In genomic region chr17:43249645-43250044, GRCm38 (mm10) we compare ENCODE assay signal across 12 mouse cellular contexts. TPM values are rescaled to one million over a fixed set of nuclear protein-coding genes. Genes with fewer than 3 reads are reported as not detected.
A peak's percentile ranks its signal among the peaks of the same experiment; 100 is the strongest.
DNase-seq lines count a peak whose midpoint lies in the region; ATAC-seq lines count a peak whose summit lies in the region.
"Had no signal": no experiment of that assay in that cellular context is flagged by ENCODE, and none has a peak within 500 bp of the region (broad histone marks: within the 10 kb centered on the region; RNA-seq: fewer than 3 reads in every experiment).

No protein-coding gene starts in this region.

- no peak overlapping the region for H3K4me3 ChIP-seq in hindbrain, embryonic 14.5 days (replicated peaks; ENCODE audit: low read length)
- H3K4me3 ChIP-seq in hindbrain, embryonic 10.5 days = no peak overlapping the region
- no peak overlapping the region for H3K4me3 ChIP-seq in lung, embryonic 15.5 days
- no peak overlapping the region for H3K4me3 ChIP-seq in kidney, embryonic 16.5 days (ENCODE audit: low read length)
- H3K4me3 ChIP-seq: limb, embryonic 10.5 days had no signal

- no peaks in the 10 kb centered on the region for H3K36me3 ChIP-seq in hindbrain, embryonic 14.5 days (replicated peaks; ENCODE audit: control insufficient read depth, insufficient read depth)
- H3K36me3 ChIP-seq in hindbrain, embryonic 10.5 days = no peaks in the 10 kb centered on the region
- no peaks in the 10 kb centered on the region for H3K36me3 ChIP-seq in lung, embryonic 15.5 days
- no peaks in the 10 kb centered on the region for H3K36me3 ChIP-seq in kidney, embryonic 16.5 days (ENCODE audit: insufficient read depth, low read length)
- H3K36me3 ChIP-seq: limb, embryonic 10.5 days had no signal

- WGBS in hindbrain, embryonic 14.5 days = 51% methylated on average over 3 of the region's 3 CpGs
- 68% methylated on average over 3 of the region's 3 CpGs for WGBS in hindbrain, embryonic 10.5 days
- WGBS in lung, embryonic 15.5 days = 19% methylated on average over 3 of the region's 3 CpGs
- WGBS in kidney, embryonic 16.5 days = 27% methylated on average over 3 of the region's 3 CpGs

- ATAC-seq in hindbrain, embryonic 14.5 days (ENCODE audit: low FRiP score) = 0 out of 2 replicates have a peak, but pooled peaks have one; percentile 31
- peak; percentile 39; the same call in 1 of the 2 replicates for ATAC-seq in lung, embryonic 15.5 days (ENCODE audit: borderline replicate concordance, extremely low read depth, low FRiP score, low TSS enrichment)
- ATAC-seq in kidney, embryonic 16.5 days (ENCODE audit: low FRiP score, low TSS enrichment) = peak; percentile 58; the same call in 1 of the 2 replicates

- H3K9me3 ChIP-seq in hindbrain, embryonic 14.5 days (ENCODE audit: control insufficient read depth, low read length) = no peaks in the 10 kb centered on the region
- no peaks in the 10 kb centered on the region for H3K9me3 ChIP-seq in hindbrain, embryonic 10.5 days
- no peaks in the 10 kb centered on the region for H3K9me3 ChIP-seq in lung, embryonic 15.5 days
- H3K9me3 ChIP-seq in kidney, embryonic 16.5 days (ENCODE audit: low read length) = no peaks in the 10 kb centered on the region
- H3K9me3 ChIP-seq: limb, embryonic 10.5 days had no signal

- no peaks in the 10 kb centered on the region for H3K27me3 ChIP-seq in hindbrain, embryonic 14.5 days (ENCODE audit: control insufficient read depth, insufficient read depth, low read length)
- no peaks in the 10 kb centered on the region for H3K27me3 ChIP-seq in hindbrain, embryonic 10.5 days (ENCODE audit: insufficient read depth, poor library complexity, severe bottlenecking)
- no peaks in the 10 kb centered on the region for H3K27me3 ChIP-seq in lung, embryonic 15.5 days
- H3K27me3 ChIP-seq in kidney, embryonic 16.5 days (ENCODE audit: insufficient read depth, low read length) = no peaks in the 10 kb centered on the region

- DNase-seq in hindbrain, embryonic 14.5 days (ENCODE audit: low spot score) = peak; percentile 27
- no peak for DNase-seq in hindbrain, embryonic 10.5 days (ENCODE audit: low spot score)
- no peak for DNase-seq in lung, postnatal 36 days
- DNase-seq in R1 (ENCODE audit: low read depth, low spot score) = peak; percentile 18
- no peak for DNase-seq in MN1 (ENCODE audit: low spot score)
- DNase-seq in adrenal gland, adult 18-20 months (ENCODE audit: low spot score in 2 of 2) = no peak
- DNase-seq: adrenal gland, postnatal 36 days; cerebellum, adult 11-12 months had no signal

- no peaks in the 10 kb centered on the region for H3K4me1 ChIP-seq in hindbrain, embryonic 14.5 days (replicated peaks; ENCODE audit: control insufficient read depth, insufficient read depth, low read length)
- H3K4me1 ChIP-seq in hindbrain, embryonic 10.5 days (replicated peaks) = no peaks in the 10 kb centered on the region
- H3K4me1 ChIP-seq in lung, embryonic 15.5 days = peaks cover 17% of the 10 kb centered on the region
- peaks cover 25% of the 10 kb centered on the region for H3K4me1 ChIP-seq in kidney, embryonic 16.5 days (ENCODE audit: insufficient read depth, low read length)
- H3K4me1 ChIP-seq: limb, embryonic 10.5 days had no signal

- no peak overlapping the region for H3K27ac ChIP-seq in hindbrain, embryonic 14.5 days
- no peak overlapping the region for H3K27ac ChIP-seq in hindbrain, embryonic 10.5 days
- no peak overlapping the region for H3K27ac ChIP-seq in lung, embryonic 15.5 days
- 0 out of 2 replicates have a peak overlapping the region, but pooled peaks have one; percentile 13 for H3K27ac ChIP-seq in kidney, embryonic 16.5 days (ENCODE audit: low read length)
- H3K27ac ChIP-seq: limb, embryonic 10.5 days had no signal

- H3K4me2 ChIP-seq in hindbrain, embryonic 14.5 days (replicated peaks) = no peak overlapping the region
- no peak overlapping the region for H3K4me2 ChIP-seq in lung, embryonic 15.5 days
- no peak overlapping the region for H3K4me2 ChIP-seq in kidney, embryonic 16.5 days (replicated peaks; ENCODE audit: low read depth, low read length)

- H3K9ac ChIP-seq in hindbrain, embryonic 14.5 days = no peak overlapping the region
- no peak overlapping the region for H3K9ac ChIP-seq in lung, embryonic 15.5 days
- H3K9ac ChIP-seq in kidney, embryonic 16.5 days (replicated peaks; ENCODE audit: low read length) = no peak overlapping the region

RNA-seq across cellular contexts. Expression of gene Adgrf1, which starts 20.5 kb away (rescaled TPM):
- polyA plus RNA-seq in hindbrain, embryonic 14.5 days (2014; fragmentation: Nextera tagmentation; extraction: Ambion mirVana) = not detected in 2 replicates
- not detected in 2 replicates for polyA plus RNA-seq in hindbrain, embryonic 10.5 days (2016; fragmentation: Nextera tagmentation; extraction: Ambion mirVana)
- polyA plus RNA-seq in lung, embryonic 15.5 days (2015; fragmentation: Nextera tagmentation; extraction: Ambion mirVana) = not detected in 2 replicates
- 0.54 and 1.2 TPM in 2 replicates for polyA plus RNA-seq in kidney, embryonic 16.5 days (2015; fragmentation: Nextera tagmentation; extraction: Ambion mirVana)
- not detected for total RNA-seq in adrenal gland, adult 18-20 months (2021)
- total RNA-seq: adrenal gland, postnatal 36 days had no signal
- polyA plus RNA-seq: heart, embryonic 14.5 days; limb, embryonic 10.5 days had no signal

Comparison
In these comparisons a context has a peak if more than half of its experiments do, and no peak if none do; other contexts are left out.
1. DNase-seq: peak in hindbrain, embryonic 14.5 days (single experiment) and R1 (single experiment); none in hindbrain, embryonic 10.5 days (single experiment), lung, postnatal 36 days (single experiment), MN1 (single experiment) and adrenal gland, adult 18-20 months (0 of 2).
2. Peak in every context shown above with its lines, with median percentiles within 50 percentile points of each other: ATAC-seq.